26 mouse cellular contexts compared by ENCODE assay signal in the genomic region with DNA sequence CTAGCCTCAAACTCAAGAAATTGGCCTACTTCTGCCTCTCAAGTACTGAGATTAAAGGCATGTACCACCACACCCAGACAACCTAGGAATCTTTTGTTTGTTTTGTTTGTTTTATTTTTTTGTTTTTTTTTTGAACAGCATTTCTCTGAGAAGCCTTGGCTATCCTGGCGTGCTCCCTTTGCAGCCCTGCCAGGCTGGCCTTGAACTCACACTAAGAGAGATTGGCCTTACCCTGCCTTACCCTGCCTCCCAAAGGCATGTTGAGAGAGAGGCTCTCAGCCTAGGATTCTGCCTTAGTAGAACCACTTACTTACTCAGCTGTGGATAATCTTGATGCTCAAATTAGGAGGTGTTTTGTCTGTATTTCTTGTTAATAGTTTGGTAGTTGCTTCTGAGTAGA.
"Had no signal": no experiment of that assay in that cellular context is flagged by ENCODE, and none has a peak within 500 bp of the region (broad histone marks: within the 10 kb centered on the region; RNA-seq: fewer than 3 reads in every experiment).

No protein-coding gene starts in this region.

- H3K27ac ChIP-seq: kidney, embryonic 15.5 days; limb, embryonic 10.5 days; limb, embryonic 13.5 days; liver, embryonic 15.5 days; lung, embryonic 15.5 days; midbrain, embryonic 10.5 days; midbrain, embryonic 13.5 days; neural tube, embryonic 13.5 days; stomach, embryonic 15.5 days had no signal

- H3K9ac ChIP-seq: kidney, embryonic 15.5 days; limb, embryonic 13.5 days; liver, embryonic 12.5 days; liver, embryonic 15.5 days; lung, embryonic 15.5 days; midbrain, embryonic 13.5 days; neural tube, embryonic 13.5 days; stomach, embryonic 15.5 days had no signal

- H3K4me2 ChIP-seq: kidney, embryonic 15.5 days; limb, embryonic 13.5 days; liver, embryonic 12.5 days; liver, embryonic 15.5 days; lung, embryonic 15.5 days; midbrain, embryonic 13.5 days; neural tube, embryonic 13.5 days; stomach, embryonic 15.5 days had no signal

- H3K4me1 ChIP-seq: kidney, embryonic 15.5 days; limb, embryonic 10.5 days; limb, embryonic 13.5 days; lung, embryonic 15.5 days; stomach, embryonic 15.5 days had no signal

- H3K9me3 ChIP-seq: kidney, embryonic 15.5 days; limb, embryonic 10.5 days; limb, embryonic 13.5 days; liver, embryonic 12.5 days; liver, embryonic 15.5 days; lung, embryonic 15.5 days; megakaryocyte, embryonic 14.5 days; midbrain, embryonic 10.5 days; midbrain, embryonic 13.5 days; neural tube, embryonic 13.5 days; stomach, embryonic 15.5 days had no signal

- H3K4me3 ChIP-seq: kidney, embryonic 15.5 days; limb, embryonic 10.5 days; limb, embryonic 13.5 days; liver, embryonic 12.5 days; liver, embryonic 15.5 days; lung, embryonic 15.5 days; megakaryocyte, embryonic 14.5 days; midbrain, embryonic 10.5 days; midbrain, embryonic 13.5 days; myocyte; neural tube, embryonic 13.5 days; stomach, embryonic 15.5 days had no signal

- H3K27me3 ChIP-seq: kidney, embryonic 15.5 days; limb, embryonic 13.5 days; liver, embryonic 12.5 days; liver, embryonic 15.5 days; lung, embryonic 15.5 days; megakaryocyte, embryonic 14.5 days; midbrain, embryonic 13.5 days; neural tube, embryonic 13.5 days; stomach, embryonic 15.5 days had no signal

- H3K36me3 ChIP-seq: limb, embryonic 13.5 days; liver, embryonic 12.5 days; lung, embryonic 15.5 days; neural tube, embryonic 13.5 days; stomach, embryonic 15.5 days had no signal

- DNase-seq: kidney, adult 8-10 months; kidney, postnatal 10 days; kidney, postnatal 36 days; liver; lung, adult 18-20 months; lung, postnatal 10 days; lung, postnatal 36 days; retina, postnatal 1 day; right cerebral cortex, postnatal 25 days; spleen, adult 18-20 months; thymus, adult 2 months; thymus, postnatal 14 days; thymus, postnatal 4 days had no signal

- ATAC-seq: liver, embryonic 12.5 days; midbrain, embryonic 13.5 days; midbrain, embryonic 16.5 days had no signal
